Mouse (Mus musculus): ENCODE measurements around the gene Sema4d.

Sema4d gene

GRCm38 (mm10) chr13:51793425-51793891 lies at the start of gene Sema4d:
Gene Sema4d, minus strand, starts transcription at chr13:51793747.
- no peak for TF ChIP-seq GATA4 (IDR thresholded peaks at IDR 0.05; ENCODE audit: insufficient replicate concordance, low read length)

GRCm38 (mm10) chr13:51843298-51843697 lies 49.8 kb upstream of the Sema4d start:
- TF ChIP-seq GATA4 (IDR thresholded peaks at IDR 0.05; ENCODE audit: insufficient replicate concordance, low read length) = no peak

GRCm38 (mm10) chr13:51842773-51843172 lies 49.2 kb upstream of the Sema4d start:
- TF ChIP-seq GATA4 (IDR thresholded peaks at IDR 0.05; ENCODE audit: insufficient replicate concordance, low read length) = peak; percentile 75; the same call in 1 of the 2 replicates

- no peak for TF ChIP-seq GATA4 (IDR thresholded peaks at IDR 0.05; ENCODE audit: insufficient replicate concordance, low read length)
These were observed 48.6 kb upstream of the Sema4d start for GRCm38 (mm10) chr13:51842191-51842590.

GRCm38 (mm10) chr13:51841541-51842115 lies 48.1 kb upstream of the Sema4d start:
- no peak for TF ChIP-seq GATA4 (IDR thresholded peaks at IDR 0.05; ENCODE audit: insufficient replicate concordance, low read length)

GRCm38 (mm10) chr13:51840702-51841101 lies 47.2 kb upstream of the Sema4d start:
- TF ChIP-seq GATA4 (IDR thresholded peaks at IDR 0.05; ENCODE audit: insufficient replicate concordance, low read length) = no peak

- TF ChIP-seq GATA4 (IDR thresholded peaks at IDR 0.05; ENCODE audit: insufficient replicate concordance, low read length) = no peak
These were observed 45.9 kb upstream of the Sema4d start for GRCm38 (mm10) chr13:51839250-51840026.

- TF ChIP-seq GATA4 (IDR thresholded peaks at IDR 0.05; ENCODE audit: insufficient replicate concordance, low read length) = no peak
These were observed 43.9 kb upstream of the Sema4d start for GRCm38 (mm10) chr13:51837402-51837801.

- no peak for TF ChIP-seq GATA4 (IDR thresholded peaks at IDR 0.05; ENCODE audit: insufficient replicate concordance, low read length)
These were observed 41.0 kb upstream of the Sema4d start for GRCm38 (mm10) chr13:51834520-51834919.

- no peak for TF ChIP-seq GATA4 (IDR thresholded peaks at IDR 0.05; ENCODE audit: insufficient replicate concordance, low read length)
These were observed 40.1 kb upstream of the Sema4d start for GRCm38 (mm10) chr13:51833611-51834010.

- TF ChIP-seq GATA4 (IDR thresholded peaks at IDR 0.05; ENCODE audit: insufficient replicate concordance, low read length) = no peak
These were observed 38.9 kb upstream of the Sema4d start for GRCm38 (mm10) chr13:51832491-51832890.

GRCm38 (mm10) chr13:51830744-51831450 lies 37.4 kb upstream of the Sema4d start:
- TF ChIP-seq GATA4 (IDR thresholded peaks at IDR 0.05; ENCODE audit: insufficient replicate concordance, low read length) = no peak

GRCm38 (mm10) chr13:51823822-51824495 lies 30.4 kb upstream of the Sema4d start:
- no peak for TF ChIP-seq GATA4 (IDR thresholded peaks at IDR 0.05; ENCODE audit: insufficient replicate concordance, low read length)

GRCm38 (mm10) chr13:51821988-51822387 lies 28.4 kb upstream of the Sema4d start:
- TF ChIP-seq GATA4 (IDR thresholded peaks at IDR 0.05; ENCODE audit: insufficient replicate concordance, low read length) = no peak

GRCm38 (mm10) chr13:51819351-51819750 lies 25.8 kb upstream of the Sema4d start:
- TF ChIP-seq GATA4 (IDR thresholded peaks at IDR 0.05; ENCODE audit: insufficient replicate concordance, low read length) = no peak

Measured in liver, adult (tissue).